Mouse (Mus musculus): ENCODE data around the gene St14.

DNA sequence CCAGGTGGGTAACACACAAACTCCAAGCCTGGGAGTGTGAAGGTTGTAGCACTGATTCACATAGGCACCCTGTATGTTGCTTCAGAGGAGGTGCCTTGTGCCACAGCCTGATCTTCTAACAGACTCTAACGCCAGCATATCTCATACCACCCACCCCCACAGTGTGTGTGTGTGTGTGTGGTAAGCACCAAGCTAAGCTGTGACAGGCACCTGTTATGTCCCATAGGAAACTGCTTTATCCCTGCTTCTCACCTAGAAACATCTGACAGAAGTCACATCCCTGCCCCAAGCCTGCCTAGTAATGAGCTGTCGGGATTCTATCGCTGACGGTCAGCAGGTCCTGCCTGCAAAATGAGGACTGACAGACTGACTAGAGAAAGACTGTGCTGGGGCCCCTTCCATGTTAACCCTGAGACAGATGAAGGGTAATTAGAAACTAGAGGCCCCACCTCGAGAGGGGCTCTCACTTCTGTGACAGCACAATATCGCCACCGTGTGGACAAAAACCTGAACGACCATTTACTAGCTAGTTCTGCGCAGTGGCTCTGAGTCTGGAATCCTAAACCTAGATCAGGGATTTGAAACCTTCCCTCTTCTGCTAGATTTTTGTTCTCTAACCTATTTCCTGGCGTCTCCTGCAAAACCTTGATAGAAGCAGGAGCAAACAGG lies 45.4 kb downstream of the St14 start:
- TF ChIP-seq GATA1 (IDR thresholded peaks at IDR 0.05; ENCODE audit: borderline replicate concordance, low read length): no peak
- TF ChIP-seq FLI1 (IDR thresholded peaks at IDR 0.05; ENCODE audit: low read length): no peak
